Mouse (Mus musculus) embryonic fibroblast, embryonic 13.5 days (primary cell): ENCODE measurements around the gene Gon7.

Source experiments
- CTCF ChIP-seq: IDR thresholded peaks from 2 replicates; pipeline ENCODE4 v1.5.1; 2011; ENCODE audit warnings: mild to moderate bottlenecking, control low read depth, low read length, moderate library complexity, borderline replicate concordance; ENCODE audit not compliant: insufficient read depth
- POLR2A ChIP-seq: IDR thresholded peaks from 2 replicates; pipeline ENCODE4 v1.6.1; 2011; ENCODE audit warnings: low read depth, mild to moderate bottlenecking, control low read depth, low read length, moderate library complexity

DNA sequence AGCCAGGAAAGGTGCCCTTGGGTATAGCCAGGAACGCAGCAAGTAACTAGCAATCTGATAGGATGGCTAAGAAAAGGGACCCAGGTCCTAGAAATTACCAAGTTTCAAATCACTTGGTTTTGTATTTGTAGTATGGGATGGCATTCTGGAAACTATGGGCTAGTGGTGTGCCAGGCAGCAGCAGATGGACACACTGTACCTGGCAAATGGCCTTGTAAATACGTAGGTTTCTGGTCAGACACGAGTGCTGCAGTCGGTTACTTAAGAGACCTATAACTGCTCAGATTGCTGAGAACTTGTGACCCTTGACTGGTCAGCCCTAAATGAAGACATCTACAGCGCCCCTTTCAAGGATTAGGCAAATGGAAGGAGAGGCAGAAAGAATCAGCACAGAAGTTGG is 20.5 kb upstream of the Gon7 start:
- no peak for TF ChIP-seq POLR2A
- TF ChIP-seq CTCF: no peak
